Mouse (Mus musculus): ENCODE results near the gene Fgf12.

Gene Fgf12

DNA sequence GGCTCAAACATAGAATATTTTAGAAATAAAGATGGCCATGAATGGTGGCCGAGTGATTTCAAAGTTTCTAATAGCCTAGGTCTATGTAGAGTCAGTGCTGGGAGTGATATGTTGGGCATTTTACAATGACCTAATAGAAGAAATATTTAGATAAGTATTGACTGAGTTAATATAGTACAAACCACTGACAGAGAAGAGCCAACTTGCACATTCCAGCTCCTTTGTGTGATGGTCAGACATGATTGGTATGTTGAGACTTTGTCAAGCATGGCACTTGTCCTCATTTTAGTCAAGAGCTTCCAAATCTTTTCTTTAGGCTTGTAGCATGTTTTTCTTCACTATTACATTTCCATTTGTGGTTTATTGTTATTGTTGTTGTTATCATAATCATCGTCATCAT is 596.4 kb downstream of the Fgf12 start:
- ChIA-PET CTCF (no interaction called here), POLR2A (interaction anchor here in 1 of 4 experiments (0.6 kb wide), 1 partner anchor 973 kb away, joined by 4 read pairs; no protein-coding TSS in a partner anchor)

DNA sequence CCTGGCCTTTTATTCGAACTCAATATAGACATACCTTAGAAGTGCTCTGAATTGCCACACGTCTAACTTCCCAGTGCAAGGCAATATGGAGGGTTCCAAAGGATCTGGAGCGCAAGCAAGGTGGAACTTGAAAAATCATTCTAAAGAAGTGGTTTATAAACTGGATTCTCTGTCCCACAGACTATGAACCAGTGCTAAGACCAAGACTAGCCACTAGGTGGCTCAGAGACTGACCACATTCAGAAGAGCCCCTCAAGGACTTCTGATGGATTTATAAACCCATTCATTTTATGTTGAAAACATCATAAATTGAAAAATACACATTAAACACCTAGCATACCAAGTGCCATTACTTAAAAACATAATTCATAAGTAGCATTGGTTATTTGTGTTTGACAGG is 611.9 kb downstream of the Fgf12 start:
- POLR2A ChIA-PET: no interaction called here
- CTCF ChIA-PET: interaction anchor here in 1 of 4 experiments (0.6 kb wide), 1 partner anchor 16 kb away, joined by 6 read pairs; no protein-coding TSS in a partner anchor

DNA sequence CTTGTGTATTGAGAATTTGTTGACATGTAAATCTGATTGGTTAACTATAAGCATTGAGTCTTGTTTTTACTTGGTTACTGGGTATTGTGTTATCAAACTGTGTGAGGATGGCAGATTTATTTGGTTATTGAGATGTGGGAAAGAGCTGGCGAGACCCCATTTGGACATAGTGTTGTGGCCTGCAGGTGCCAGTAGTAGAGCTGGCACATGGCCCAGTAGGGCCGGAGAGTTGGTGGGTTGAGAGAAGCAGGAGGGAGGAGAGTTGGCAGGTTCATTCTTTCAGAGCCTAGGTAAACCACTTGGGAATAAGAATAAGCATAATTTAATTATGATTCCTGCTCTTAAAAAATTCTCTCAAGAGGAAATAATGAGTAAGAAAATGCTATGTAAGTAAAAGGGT is 625.9 kb downstream of the Fgf12 start:
- ChIA-PET CTCF (no interaction called here), POLR2A (no interaction called here)
